ENCODE assay signal across 21 mouse cellular contexts in genomic region chr17:29768642-29769041, GRCm38 (mm10). TPM values are rescaled to one million over a fixed set of nuclear protein-coding genes. Genes with fewer than 3 reads are reported as not detected.
DNase-seq lines count a peak whose midpoint lies in the region; ATAC-seq and TF ChIP-seq lines count a peak whose summit lies in the region.
"Had no signal": no experiment of that assay in that cellular context is flagged by ENCODE, and none has a peak within 500 bp of the region (broad histone marks: within the 10 kb centered on the region; RNA-seq: fewer than 3 reads in every experiment).

No protein-coding gene starts in this region.

- 66% methylated on average over 5 of the region's 5 CpGs for WGBS in heart, postnatal 0 days
- 63% methylated on average over 5 of the region's 5 CpGs for WGBS in heart, embryonic 10.5 days
- WGBS in limb, embryonic 10.5 days, result 62% methylated on average over 5 of the region's 5 CpGs
- 77% methylated on average over 5 of the region's 5 CpGs for WGBS in liver, postnatal 0 days (ENCODE audit: insufficient replicate concordance)

- no peak overlapping the region for H3K4me2 ChIP-seq in heart, postnatal 0 days (ENCODE audit: low read depth, low read length)
- no peak overlapping the region for H3K4me2 ChIP-seq in liver, postnatal 0 days (ENCODE audit: low read depth, low read length)
- H3K4me2 ChIP-seq: embryonic facial prominence, embryonic 13.5 days; kidney, embryonic 15.5 days; limb, embryonic 15.5 days; midbrain, embryonic 12.5 days had no signal

- no peaks in the 10 kb centered on the region for H3K27me3 ChIP-seq in heart, postnatal 0 days (ENCODE audit: control insufficient read depth, insufficient read depth, low read length)
- peaks cover 13% of the 10 kb centered on the region; the same call in 1 of the 2 replicates for H3K27me3 ChIP-seq in heart, embryonic 10.5 days (ENCODE audit: insufficient read depth, poor library complexity, severe bottlenecking)
- peaks cover 7% of the 10 kb centered on the region; the same call in 1 of the 2 replicates for H3K27me3 ChIP-seq in limb, embryonic 10.5 days (ENCODE audit: low read depth, poor library complexity, severe bottlenecking)
- no peaks in the 10 kb centered on the region for H3K27me3 ChIP-seq in liver, postnatal 0 days (ENCODE audit: insufficient read depth, low read length)
- H3K27me3 ChIP-seq: limb, embryonic 15.5 days; midbrain, embryonic 12.5 days had no signal

- no peak for TF ChIP-seq CTCF in heart, postnatal 0 days (IDR thresholded peaks at IDR 0.05; ENCODE audit: low read depth)
- TF ChIP-seq CTCF in liver, postnatal 0 days (IDR thresholded peaks at IDR 0.05; ENCODE audit: low read depth), result no peak

- DNase-seq in heart, postnatal 0 days (ENCODE audit: low spot score), result no peak
- no peak for DNase-seq in heart, embryonic 10.5 days (ENCODE audit: low spot score)
- DNase-seq in R1 (ENCODE audit: low read depth, low spot score), result peak; percentile 35
- no peak for DNase-seq in limb, embryonic 10.5 days (ENCODE audit: low spot score)
- peak; percentile 69 for DNase-seq in thymus, postnatal 4 days
- no peak for DNase-seq in kidney, adult 18-20 months
- DNase-seq in liver, postnatal 0 days, result no peak
- DNase-seq: adrenal gland, postnatal 14 days; cerebellum, adult 8-10 months; cerebellum, postnatal 36 days; embryo, embryonic 11 days; gastrocnemius, adult 2 months; heart, postnatal 10 days; kidney, postnatal 36 days had no signal

- peak overlapping the region; percentile 3; the same call in 1 of the 2 replicates for H3K27ac ChIP-seq in heart, postnatal 0 days (ENCODE audit: low read depth)
- H3K27ac ChIP-seq in heart, embryonic 10.5 days, result no peak overlapping the region
- 0 out of 2 replicates have a peak overlapping the region, but pooled peaks have one; percentile 2 for H3K27ac ChIP-seq in limb, embryonic 10.5 days
- H3K27ac ChIP-seq in liver, postnatal 0 days (ENCODE audit: low read depth), result no peak overlapping the region
- H3K27ac ChIP-seq: embryonic facial prominence, embryonic 13.5 days; gastrocnemius, adult 2 months; hindbrain, postnatal 0 days; kidney, embryonic 15.5 days; limb, embryonic 15.5 days; midbrain, embryonic 12.5 days had no signal

- no peaks in the 10 kb centered on the region for H3K36me3 ChIP-seq in heart, postnatal 0 days (replicated peaks; ENCODE audit: control insufficient read depth, insufficient read depth, low read length)
- no peaks in the 10 kb centered on the region for H3K36me3 ChIP-seq in heart, embryonic 10.5 days
- no peaks in the 10 kb centered on the region for H3K36me3 ChIP-seq in limb, embryonic 10.5 days
- H3K36me3 ChIP-seq in liver, postnatal 0 days (replicated peaks; ENCODE audit: insufficient read depth, low read length), result no peaks in the 10 kb centered on the region
- H3K36me3 ChIP-seq: embryonic facial prominence, embryonic 13.5 days; kidney, embryonic 15.5 days; limb, embryonic 15.5 days; midbrain, embryonic 12.5 days had no signal

- no peak overlapping the region for H3K4me3 ChIP-seq in heart, postnatal 0 days (ENCODE audit: low read depth, low read length)
- no peak overlapping the region for H3K4me3 ChIP-seq in heart, embryonic 10.5 days
- H3K4me3 ChIP-seq in limb, embryonic 10.5 days, result no peak overlapping the region
- no peak overlapping the region for H3K4me3 ChIP-seq in liver, postnatal 0 days (ENCODE audit: low read depth, low read length)
- H3K4me3 ChIP-seq: embryonic facial prominence, embryonic 13.5 days; erythroblast, embryonic 14.5 days; gastrocnemius, adult 2 months; kidney, embryonic 15.5 days; limb, embryonic 15.5 days; midbrain, embryonic 12.5 days had no signal

- no peaks in the 10 kb centered on the region for H3K9me3 ChIP-seq in heart, postnatal 0 days (replicated peaks; ENCODE audit: control insufficient read depth, low read length)
- H3K9me3 ChIP-seq in heart, embryonic 10.5 days, result no peaks in the 10 kb centered on the region
- no peaks in the 10 kb centered on the region for H3K9me3 ChIP-seq in limb, embryonic 10.5 days (replicated peaks)
- no peaks in the 10 kb centered on the region for H3K9me3 ChIP-seq in liver, postnatal 0 days (ENCODE audit: low read length)
- H3K9me3 ChIP-seq: embryonic facial prominence, embryonic 13.5 days; kidney, embryonic 15.5 days; limb, embryonic 15.5 days; midbrain, embryonic 12.5 days had no signal

- no peak overlapping the region for H3K9ac ChIP-seq in heart, postnatal 0 days (replicated peaks; ENCODE audit: low read depth, low read length)
- H3K9ac ChIP-seq in liver, postnatal 0 days (replicated peaks), result no peak overlapping the region
- H3K9ac ChIP-seq: embryonic facial prominence, embryonic 13.5 days; kidney, embryonic 15.5 days; limb, embryonic 15.5 days; midbrain, embryonic 12.5 days had no signal

- H3K4me1 ChIP-seq in heart, postnatal 0 days (ENCODE audit: control insufficient read depth, insufficient read depth), result no peaks in the 10 kb centered on the region
- H3K4me1 ChIP-seq in heart, embryonic 10.5 days, result peaks cover 13% of the 10 kb centered on the region; the same call in 1 of the 2 replicates
- peaks cover 50% of the 10 kb centered on the region for H3K4me1 ChIP-seq in limb, embryonic 10.5 days
- H3K4me1 ChIP-seq in liver, postnatal 0 days (ENCODE audit: insufficient read depth), result no peaks in the 10 kb centered on the region; the same call in 1 of the 2 replicates
- H3K4me1 ChIP-seq: midbrain, embryonic 12.5 days had no signal

- no peak for TF ChIP-seq EP300 in heart, postnatal 0 days (IDR thresholded peaks at IDR 0.05; ENCODE audit: low read depth)
- TF ChIP-seq EP300 in liver, postnatal 0 days (IDR thresholded peaks at IDR 0.05; ENCODE audit: low read depth), result no peak

- ATAC-seq in heart, postnatal 0 days (ENCODE audit: insufficient read depth, low read depth), result no peak
- no peak for ATAC-seq in liver, postnatal 0 days
- ATAC-seq: hindbrain, postnatal 0 days; intestine, postnatal 0 days had no signal

RNA-seq across cellular contexts. Expression of gene Ccdc167, which starts 51.8 kb away (rescaled TPM):
- total RNA-seq in heart, postnatal 0 days (2014; rRNA removed; ENCODE audit: low replicate concordance), result 6.4 and 6.8 TPM in 2 replicates
- 8.2 and 9.9 TPM in 2 replicates for polyA plus RNA-seq in heart, postnatal 0 days (2015; fragmentation: Nextera tagmentation; extraction: Ambion mirVana)
- 18.2 and 19.0 TPM in 2 replicates for polyA plus RNA-seq in heart, embryonic 10.5 days (2016; fragmentation: Nextera tagmentation; extraction: Ambion mirVana)
- 16.2 and 21.4 TPM in 2 replicates for polyA plus RNA-seq in limb, embryonic 10.5 days (2016; fragmentation: Nextera tagmentation; extraction: Ambion mirVana)
- polyA plus RNA-seq in liver, postnatal 0 days (2015; fragmentation: Nextera tagmentation; extraction: Ambion mirVana), result 4.2 and 4.6 TPM in 2 replicates

Comparison
In these comparisons a context has a peak if more than half of its experiments do, and no peak if none do; other contexts are left out.
1. H3K27ac ChIP-seq: peak in heart, postnatal 0 days (single experiment) and limb, embryonic 10.5 days (single experiment); none in heart, embryonic 10.5 days (single experiment) and liver, postnatal 0 days (single experiment).
2. DNase-seq: peak in R1 (single experiment) and thymus, postnatal 4 days (single experiment); none in heart, postnatal 0 days (single experiment), heart, embryonic 10.5 days (single experiment), limb, embryonic 10.5 days (single experiment), kidney, adult 18-20 months (single experiment) and liver, postnatal 0 days (single experiment).